Mouse (Mus musculus) hematopoietic stem cell, adult 5-6 weeks (primary cell): ENCODE data around the gene Slc4a4. TPM values are rescaled to one million over a fixed set of nuclear protein-coding genes. Genes with fewer than 3 reads are reported as not detected.

Experiments
- ATAC-seq, 2 experiments: fragments of 125-278 bp in 1 of 2; replicated peaks in 1 of 2; 2 replicates each; pipeline ENCODE4 v1.8.0; 2016 to 2017; ENCODE audit warnings: inconsistent platforms in 2 of 2, mild to moderate bottlenecking in 2 of 2, moderate number of reproducible peaks in 2 of 2, low read depth in 1 of 2, moderate TSS enrichment in 1 of 2; ENCODE audit not compliant: low FRiP score in 2 of 2, poor library complexity in 2 of 2, severe bottlenecking in 2 of 2, insufficient read depth in 1 of 2, low TSS enrichment in 1 of 2
- total RNA-seq: library from RNA; stranded (forward); fragments of 172-1452, 232-1000 nt; gene quantifications from 2 replicates; pipeline ENCODE4 v1.2.3, GENCODE M21; 2017

Gene Slc4a4
- total RNA-seq, 1 experiment from 2014 or later = 0.05 TPM

DNA sequence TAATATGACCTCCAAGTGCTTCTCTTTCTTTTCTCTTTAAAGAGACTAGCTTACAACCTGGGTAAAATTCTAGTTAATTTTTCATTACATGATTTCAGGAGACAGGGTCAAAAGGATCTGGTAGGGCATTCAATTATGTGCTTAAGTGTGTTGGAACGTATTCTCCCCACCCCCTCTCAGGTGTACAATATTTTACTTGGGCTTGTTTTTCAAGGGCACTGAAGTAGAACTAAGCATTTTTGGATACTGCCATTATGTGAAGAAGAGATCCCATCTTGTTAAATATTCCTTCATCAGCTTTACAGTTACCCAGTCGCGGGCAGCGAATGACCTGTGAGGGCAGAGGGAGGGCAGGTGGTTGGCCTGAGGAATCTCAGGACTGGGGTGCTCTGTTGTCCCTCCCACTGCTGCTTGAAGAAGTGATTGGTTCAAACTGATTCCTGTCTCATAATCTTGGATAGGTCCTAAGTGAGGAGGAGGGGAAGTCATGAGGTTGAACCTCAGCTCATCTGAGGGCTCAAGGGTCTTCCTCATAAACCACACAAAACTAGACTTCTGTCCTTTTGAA lies 141.0 kb downstream of the Slc4a4 start:
- ATAC-seq = no peak

DNA sequence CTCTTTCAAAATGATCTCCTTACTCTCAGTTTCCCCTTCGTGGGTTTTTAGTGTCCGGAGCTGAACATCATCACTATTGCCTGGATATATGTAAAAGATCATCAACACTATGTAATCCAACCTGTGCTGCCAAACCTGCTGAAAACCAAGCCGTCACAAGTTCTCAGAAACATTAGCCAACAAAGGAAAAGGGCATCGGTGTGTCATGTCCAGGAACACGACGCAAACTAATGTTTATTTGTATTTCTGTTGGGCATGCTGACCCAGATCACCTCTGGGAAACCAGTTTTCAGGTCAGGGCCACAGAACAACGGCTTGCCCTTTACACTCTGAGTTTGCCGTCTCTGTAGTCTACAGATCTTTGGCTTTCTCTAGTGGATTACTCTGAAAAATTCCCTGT lies 146.0 kb downstream of the Slc4a4 start:
- ATAC-seq = no peak

DNA sequence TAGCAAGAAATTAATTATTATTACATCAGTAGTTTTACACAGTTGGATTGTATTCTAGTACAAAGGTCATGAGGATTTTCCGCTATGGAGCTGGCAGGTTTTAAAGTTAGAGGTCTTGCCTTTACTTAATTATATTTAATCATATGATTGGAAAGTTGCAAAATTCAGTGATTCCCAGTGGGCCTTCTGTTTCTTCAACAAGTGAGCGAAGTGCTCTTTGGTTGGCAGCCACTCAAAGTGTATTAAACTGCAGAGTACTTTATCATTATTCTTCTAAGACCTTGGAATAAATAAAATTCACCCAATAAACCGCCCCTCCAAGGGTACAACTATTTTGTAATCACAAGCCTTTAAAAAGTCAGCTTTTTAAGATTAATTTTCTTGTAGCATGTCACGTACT lies 146.6 kb downstream of the Slc4a4 start:
- no peak for ATAC-seq

DNA sequence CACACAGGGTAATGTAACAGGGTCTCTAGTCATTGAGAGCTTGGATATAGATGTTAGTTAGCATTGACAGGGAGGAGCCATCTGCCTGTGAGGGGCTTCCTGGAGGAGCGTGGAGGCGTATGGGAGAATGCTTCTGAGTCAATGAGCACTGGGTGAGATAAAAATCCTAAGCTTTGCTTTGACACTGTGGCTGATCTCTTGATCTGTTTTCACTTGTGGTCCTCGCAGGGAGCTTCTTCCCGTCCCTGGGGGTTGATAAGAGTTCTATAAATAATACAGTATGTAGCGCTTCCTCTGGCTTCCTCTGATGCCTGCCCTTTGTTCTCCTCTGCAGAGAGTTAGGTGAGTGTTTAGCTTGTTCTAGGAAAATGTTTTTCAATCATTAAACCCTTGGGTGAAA lies 149.5 kb downstream of the Slc4a4 start:
- no peak for ATAC-seq

DNA sequence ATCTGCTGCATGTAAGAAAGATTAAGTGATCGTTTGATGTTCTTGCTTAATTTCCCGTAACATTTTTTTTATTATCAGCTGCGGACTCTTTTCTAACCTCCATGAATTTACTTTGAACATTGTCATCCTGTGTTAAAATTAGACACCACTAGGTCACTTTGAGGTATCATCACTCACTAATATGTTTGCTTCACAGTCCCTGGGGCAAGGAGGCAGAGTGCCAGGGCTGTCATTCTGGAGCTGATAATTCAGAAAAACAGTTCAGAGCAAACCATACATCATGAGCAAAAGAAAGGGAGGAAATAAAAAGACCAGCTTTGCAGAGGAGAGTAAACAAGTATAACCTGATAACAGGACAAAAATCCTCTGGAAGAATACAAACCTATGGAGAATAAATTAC lies 154.2 kb downstream of the Slc4a4 start:
- no peak for ATAC-seq

DNA sequence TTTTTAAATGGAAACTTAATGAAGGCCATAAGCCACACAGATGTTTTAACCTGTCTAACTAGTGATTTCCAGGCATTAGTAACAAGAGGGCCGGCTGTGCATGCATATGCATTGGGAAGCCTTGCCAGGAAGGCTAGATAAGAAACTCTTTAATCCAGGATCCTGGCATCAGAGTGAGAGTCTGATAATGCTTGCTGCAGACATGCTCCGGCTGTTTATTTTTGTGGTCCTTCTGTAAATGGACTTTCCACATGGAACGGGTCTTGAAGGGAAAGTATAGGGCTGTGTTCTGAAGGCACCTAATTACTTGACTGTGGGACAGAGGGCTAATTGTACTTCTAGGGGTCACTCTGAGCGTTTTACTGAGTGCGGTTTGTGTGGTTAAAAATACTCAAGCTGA lies 157.2 kb downstream of the Slc4a4 start:
- ATAC-seq = no peak

DNA sequence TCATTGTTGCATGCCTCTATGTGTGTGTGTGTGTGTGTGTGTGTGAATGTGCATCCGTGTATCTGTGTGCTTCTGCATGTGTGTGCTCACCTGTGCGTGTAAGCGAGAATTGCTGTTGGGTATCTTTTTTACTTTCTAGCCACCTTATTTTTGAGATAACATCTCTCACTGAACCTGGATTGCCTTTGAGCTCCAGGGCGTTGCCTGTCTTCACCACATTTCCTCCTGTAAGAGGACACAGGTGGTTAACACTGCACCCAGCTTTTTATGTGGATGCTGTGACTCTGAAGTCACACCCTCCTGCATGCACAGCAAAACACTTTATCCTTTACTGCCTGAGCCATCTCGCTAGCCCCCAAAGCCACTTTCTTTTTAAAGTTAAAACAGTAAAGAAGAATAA lies 158.2 kb downstream of the Slc4a4 start:
- no peak for ATAC-seq

DNA sequence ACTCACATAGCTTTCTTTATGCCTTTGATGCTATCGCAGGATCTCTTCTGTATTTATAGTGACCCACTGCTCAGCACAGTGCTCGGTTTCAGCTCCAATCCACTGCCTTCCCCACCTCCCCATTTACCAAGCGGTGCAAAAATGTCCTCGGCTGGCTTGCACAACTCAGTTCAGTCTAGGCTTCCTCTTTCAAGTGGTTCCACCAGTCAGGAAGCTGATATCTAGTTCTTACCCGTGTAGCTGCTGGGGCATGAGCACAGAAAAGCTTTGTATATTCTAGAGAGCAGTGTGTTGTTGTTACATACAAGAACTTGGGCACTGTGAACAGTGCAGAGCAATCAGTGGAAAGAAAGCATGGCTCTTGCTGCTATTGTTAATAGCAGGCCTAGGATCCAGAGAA lies 165.0 kb downstream of the Slc4a4 start:
- ATAC-seq = 0 out of 4 replicates have a peak, but pooled peaks of 1 of the 2 experiments have one; percentile 22

DNA sequence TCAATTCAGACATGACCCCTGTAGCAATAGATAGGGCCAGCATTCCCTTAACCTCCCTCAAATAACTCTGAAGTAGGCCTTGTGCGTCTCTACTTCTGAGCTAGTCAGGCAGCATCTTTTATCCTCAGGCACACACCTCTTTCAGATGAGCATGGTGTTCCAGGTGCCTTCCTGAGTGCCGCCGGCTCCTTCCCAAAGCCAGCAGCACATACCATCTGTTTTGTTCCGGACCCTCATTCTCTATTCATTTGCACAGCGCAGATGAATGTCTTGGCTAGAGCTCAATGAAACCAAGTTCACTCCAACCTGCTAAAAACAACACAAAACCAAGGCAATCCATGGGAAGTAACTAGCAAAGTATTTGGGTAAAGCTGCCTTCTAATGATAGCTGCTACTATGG lies 165.6 kb downstream of the Slc4a4 start:
- ATAC-seq = no peak

DNA sequence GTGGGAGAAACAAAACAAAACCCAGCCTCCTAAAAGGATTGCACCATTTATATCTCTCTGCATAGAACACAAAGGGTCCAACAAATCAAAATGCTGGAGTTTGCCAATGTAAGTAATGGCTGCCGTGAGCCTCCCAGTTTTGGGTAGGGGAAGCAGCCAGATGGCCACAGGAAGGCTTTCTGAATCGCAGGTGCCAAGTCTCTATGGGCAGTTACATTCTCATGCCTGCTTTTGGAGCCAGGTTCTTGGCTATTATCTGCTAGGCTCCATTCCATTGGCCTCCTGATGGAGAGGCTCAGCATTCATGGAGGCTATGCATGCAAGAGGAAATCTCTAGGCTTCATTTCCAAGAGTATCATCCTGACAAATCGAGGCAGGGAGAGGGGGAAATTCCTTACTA lies 169.0 kb downstream of the Slc4a4 start:
- ATAC-seq = no peak

DNA sequence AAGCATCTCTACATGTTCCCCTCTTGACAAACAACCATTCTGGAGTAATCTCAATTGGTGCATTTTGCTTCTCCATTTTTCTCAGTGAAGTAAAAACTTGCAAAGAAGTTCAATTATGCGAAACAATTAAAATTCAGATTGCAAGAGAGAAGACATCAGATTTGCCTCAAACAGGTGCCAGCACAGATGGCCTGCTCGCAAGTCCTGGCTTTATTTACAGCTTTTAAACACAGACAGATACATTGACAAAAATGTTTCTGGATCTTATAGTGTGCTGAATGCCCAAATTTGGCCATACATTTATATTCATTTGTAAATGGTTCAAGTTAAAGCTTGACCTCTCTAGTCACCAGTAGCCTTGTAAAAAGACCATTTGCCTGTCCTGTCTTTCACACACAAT lies 169.8 kb downstream of the Slc4a4 start:
- no peak for ATAC-seq

DNA sequence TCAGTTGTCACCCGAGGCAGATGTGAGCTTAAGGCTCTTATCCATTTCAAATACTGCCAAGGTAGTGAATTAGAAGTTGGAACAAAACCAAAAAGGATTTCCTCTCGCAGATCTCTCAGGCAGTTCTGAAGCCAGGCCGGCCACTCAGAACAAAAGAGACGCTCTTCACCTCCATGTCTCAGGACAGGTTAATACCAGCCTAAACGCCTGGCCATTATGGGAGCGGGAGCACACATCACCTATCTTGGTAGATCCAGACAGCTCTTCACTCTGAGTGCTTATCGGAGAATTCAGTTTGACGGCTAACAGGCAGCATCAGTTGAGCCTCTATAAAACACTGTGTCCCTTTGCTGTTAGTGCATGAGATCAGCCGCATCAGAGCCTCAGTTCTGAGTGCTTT lies 174.5 kb downstream of the Slc4a4 start:
- no peak for ATAC-seq

DNA sequence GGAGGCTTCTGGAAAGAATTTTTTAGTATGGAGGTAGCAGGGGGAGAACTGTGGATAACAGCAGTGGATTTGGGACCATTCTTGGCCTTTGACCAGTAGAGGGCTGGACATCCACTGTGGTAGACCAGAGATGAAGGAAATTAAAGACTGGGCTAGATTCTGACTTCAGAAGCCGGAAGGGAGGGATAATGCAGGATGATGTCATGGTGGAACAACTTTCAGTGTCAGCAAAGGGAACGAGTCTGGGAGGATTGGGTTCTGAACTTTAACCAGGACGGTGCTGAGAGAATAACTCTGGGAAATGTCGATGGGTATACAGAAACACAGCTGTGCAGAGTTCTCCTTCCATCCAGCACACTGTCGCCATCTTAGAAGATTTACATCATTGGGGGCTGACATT lies 175.7 kb downstream of the Slc4a4 start:
- ATAC-seq = no peak

DNA sequence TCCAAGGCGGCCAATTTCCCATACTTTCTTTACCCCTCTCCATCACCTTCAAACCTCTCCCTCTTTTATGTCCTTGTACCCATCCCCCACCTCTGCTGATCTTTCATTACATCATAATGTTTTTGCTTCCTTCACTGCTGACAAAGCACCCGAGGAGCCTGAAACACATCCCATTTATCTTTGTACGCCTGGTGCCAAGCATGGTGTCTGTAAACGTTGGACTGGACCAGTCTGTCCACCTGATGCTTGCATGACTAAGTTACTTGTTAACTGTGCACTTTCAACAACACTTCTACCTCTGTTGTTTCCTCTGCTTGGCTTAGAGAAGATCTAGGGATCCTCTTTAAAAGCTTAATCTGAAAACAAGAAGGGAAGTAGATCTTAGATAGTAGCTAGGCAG lies 180.5 kb downstream of the Slc4a4 start:
- ATAC-seq = no peak

DNA sequence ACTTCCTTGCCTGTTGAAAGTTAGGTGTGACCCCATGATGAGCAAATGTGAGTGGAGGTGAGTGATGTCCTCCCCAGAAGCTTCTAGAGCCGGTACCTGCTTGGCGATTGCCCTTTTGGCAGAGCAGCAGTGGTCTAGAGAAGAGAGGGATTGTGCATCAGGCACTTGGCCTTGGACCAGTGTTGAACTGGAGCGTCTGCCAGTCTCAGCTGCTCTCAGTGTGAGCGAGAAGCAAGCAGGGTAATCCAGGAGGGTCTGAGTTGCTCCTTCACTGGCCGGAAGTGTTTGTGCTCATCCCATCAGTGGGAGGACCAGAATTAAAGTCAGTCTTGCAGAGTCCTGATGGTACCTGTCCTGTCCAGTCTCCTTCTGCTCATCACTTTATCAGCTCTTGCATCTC lies 181.5 kb downstream of the Slc4a4 start:
- ATAC-seq = no peak

DNA sequence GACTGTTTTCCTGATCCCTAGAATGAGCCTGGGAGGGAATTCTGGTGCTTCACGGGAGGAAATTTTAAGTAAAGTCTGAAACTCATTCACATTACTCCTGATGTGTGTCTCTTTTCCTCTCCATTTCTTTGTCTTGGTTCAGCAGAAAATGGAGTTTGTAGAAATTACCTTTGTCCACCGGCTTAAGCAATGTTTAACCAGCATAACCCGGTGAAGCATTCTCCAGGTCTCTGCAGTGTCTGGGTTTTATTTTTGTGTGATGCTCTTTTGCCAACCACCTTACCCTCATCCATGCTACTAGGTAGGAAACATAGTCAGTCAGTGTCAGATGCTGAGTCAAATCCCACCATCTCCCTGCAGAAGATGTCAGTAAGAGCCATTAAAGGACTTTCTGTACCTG lies 183.4 kb downstream of the Slc4a4 start:
- ATAC-seq = no peak

DNA sequence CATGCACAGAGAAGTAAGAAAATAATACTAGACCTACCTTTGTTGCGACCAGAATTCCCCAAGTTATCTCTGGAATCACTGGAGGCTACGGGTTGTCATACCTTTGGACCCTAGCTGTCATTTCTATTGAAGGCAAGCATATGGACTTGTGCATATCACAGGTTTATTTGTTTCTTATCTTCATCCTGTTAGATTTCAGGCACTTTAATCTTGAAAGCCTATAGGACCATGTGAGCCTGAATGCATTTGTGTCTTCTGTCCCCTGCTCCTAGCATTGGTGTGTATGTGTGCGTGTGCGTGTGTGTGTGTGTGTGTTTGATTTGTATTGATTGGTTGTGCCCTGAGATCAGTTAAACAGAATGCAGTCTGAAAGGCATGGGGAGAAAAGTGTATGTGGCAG lies 185.3 kb downstream of the Slc4a4 start:
- ATAC-seq = no peak

DNA sequence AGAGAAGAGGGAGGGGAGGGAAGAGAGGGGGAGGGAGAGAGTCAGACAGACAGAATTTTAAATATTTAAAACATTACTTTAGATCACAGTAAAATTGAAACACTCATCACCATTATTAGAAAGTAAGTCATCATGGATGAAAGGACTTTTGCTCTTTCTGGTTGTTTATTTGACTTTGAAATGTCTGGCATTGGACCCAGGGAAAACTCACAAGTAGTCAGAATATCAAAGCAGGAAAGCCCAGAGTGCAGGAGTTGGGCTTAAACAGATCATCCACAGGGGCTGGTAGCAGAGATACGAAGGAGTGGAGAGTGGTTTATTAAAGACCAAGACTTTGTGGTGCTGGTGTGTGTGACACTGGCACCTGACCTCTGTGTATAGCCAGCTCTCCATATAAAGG lies 191.1 kb downstream of the Slc4a4 start:
- no peak for ATAC-seq

DNA sequence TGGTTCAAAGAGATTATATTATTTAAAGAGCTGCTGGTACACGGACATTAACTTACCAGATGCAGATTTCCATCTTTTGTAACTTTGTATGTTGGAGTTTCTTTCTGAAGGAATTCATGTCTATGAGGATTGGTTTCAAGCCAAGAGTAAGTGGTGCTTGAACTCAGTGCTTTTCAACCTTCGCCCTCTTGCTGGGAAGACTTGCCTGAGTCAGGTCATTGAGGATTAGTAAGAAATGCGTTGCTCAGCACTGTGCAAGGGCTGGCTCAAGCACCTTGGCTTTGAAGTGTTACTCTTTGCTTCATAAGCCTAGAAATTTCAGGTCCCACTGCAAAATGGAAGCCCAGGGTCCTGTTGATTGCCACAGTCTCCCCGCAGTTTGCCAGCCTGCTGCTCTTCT lies 196.9 kb downstream of the Slc4a4 start:
- ATAC-seq = no peak

DNA sequence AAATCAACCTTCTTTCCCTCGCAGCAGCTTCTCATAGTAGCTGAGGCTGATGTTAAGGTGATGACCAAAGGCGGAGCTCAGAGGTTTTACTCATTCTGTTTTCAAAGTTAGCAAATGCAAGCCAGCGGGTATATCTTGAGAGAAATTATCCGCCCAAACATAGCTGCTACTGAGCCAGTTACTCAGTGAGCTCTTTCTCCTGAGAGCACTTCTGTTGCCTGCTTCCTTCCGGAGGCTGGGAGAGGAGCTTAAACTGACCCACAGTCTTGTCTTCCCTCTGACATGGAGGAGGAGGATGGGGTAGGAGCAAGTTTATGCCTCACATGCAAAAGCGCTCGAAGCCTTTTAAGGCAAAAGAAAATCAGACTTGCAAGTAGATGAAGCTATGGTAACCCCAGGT lies 201.3 kb downstream of the Slc4a4 start:
- no peak for ATAC-seq
